Mouse (Mus musculus): ENCODE data around the gene Myo9a.

- TF ChIP-seq CTCF (IDR thresholded peaks at IDR 0.05; ENCODE audit: control insufficient read depth, insufficient read depth, low read length), result no peak
- no peak for TF ChIP-seq POLR2A (IDR thresholded peaks at IDR 0.05; ENCODE audit: borderline replicate concordance, control insufficient read depth, low read depth, low read length)
Observed at GRCm38 (mm10) chr9:59949511-59949910, 198.8 kb downstream of the Myo9a start.

Measured in bone marrow, adult 2 months (tissue).